Mouse (Mus musculus) urinary bladder, postnatal 14 days (tissue): ENCODE measurements at regions not wholly inside any gene's neighbourhood (a gene's known extent, or its start where the extent isn't known, plus 50 kb on each side); places are given as distances from the start of the nearest gene placed in this dataset.

ENCODE experiments used
- DNase-seq: peaks from one replicate; pipeline ENCODE4 v3.0.0; 2021; ENCODE audit warnings: low spot score

DNA sequence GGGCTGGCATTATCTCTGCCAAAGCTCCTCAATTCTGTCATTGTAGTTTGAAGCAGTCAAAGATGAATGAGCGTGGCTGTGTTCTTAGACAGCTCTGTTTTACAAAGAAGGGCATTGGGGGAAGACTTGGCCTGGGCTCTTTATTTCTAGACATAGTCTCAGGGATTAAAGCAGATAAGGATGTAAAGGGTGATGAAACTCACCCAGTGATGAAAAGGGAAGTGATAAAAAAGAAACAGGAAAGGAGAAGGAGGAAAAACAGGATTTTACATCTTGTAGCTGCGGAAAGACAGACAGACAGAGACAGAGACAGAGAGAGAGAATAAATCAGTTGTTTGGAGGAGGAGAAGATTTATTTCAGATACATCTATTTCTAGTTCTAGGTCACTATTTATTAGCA is 95.5 kb upstream of the Chl1 start:
- DNase-seq, result no peak

- DNase-seq, result no peak
Observed at GRCm38 (mm10) chr6:103421013-103421933, 89.1 kb upstream of the Chl1 start.

DNA sequence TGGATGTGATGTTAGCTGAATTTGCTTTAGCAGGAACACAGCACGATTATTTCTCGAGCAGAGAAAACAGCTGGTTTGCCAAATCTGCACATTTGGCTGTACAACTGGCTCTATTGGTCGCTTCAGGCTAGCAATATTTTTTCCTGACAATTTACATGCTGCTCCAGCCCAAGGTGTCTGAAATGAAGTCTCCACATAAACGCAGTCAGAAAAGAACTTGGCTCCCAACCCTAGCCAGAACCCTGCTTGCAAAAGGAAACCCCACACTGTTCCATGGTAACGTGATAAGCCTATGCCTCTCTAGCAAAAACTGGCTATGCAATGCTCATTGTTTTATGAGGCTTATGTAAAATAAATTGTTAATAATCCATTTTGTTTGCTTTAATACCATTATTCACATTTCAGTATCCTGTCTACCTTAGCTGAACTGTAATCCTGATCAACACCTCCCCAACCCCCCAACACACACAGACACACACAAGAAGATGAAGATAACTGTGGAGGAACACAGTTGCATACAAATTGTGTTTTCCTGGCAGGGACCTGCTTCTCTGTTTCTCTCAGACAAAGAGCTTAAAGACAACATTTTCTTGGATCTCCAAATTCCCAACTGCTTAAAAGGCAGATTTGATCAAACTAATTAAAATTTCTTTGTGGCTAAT is 79.3 kb upstream of the Chl1 start:
- no peak for DNase-seq

- no peak for DNase-seq
Observed at GRCm38 (mm10) chr6:103431595-103431957, 78.8 kb upstream of the Chl1 start.
